Mouse (Mus musculus) cerebellum, adult 2 months (tissue): ENCODE results near the gene Prkag1. TPM values are rescaled to one million over a fixed set of nuclear protein-coding genes. Genes with fewer than 3 reads are reported as not detected.
A peak's percentile ranks its signal among the peaks of the same experiment; 100 is the strongest.

Experiments
- DNase-seq, 2 experiments: peaks; one replicate each; pipeline ENCODE4 v3.0.0; 2021
- H3K27ac ChIP-seq: fragments of 200-500 bp; 2 replicates; pipeline ENCODE4 v1.5.1; 2012; ENCODE audit warnings: low read length, control low read depth, inconsistent platforms; ENCODE audit not compliant: insufficient read depth
- H3K27me3 ChIP-seq: fragments of 200-500 bp; 2 replicates; pipeline ENCODE4 v1.6.1; 2012; ENCODE audit warnings: inconsistent platforms, mild to moderate bottlenecking, low read length, moderate library complexity; ENCODE audit not compliant: control insufficient read depth, insufficient read depth
- H3K4me1 ChIP-seq: fragments of 200-500 bp; 2 replicates; pipeline ENCODE4 v1.6.1; 2011; ENCODE audit warnings: low read length; ENCODE audit not compliant: control insufficient read depth, insufficient read depth
- H3K4me3 ChIP-seq: fragments of 200-500 bp; replicated peaks from 2 replicates; pipeline ENCODE3; 2011; ENCODE audit warnings: mild to moderate bottlenecking, low read depth, low read length, control low read depth; ENCODE audit not compliant: insufficient read depth
- CTCF ChIP-seq: fragments of 200-500 bp; IDR thresholded peaks from 2 replicates; pipeline ENCODE4 v1.5.1; 2011; ENCODE audit warnings: low read depth, mild to moderate bottlenecking, control low read depth, low read length, moderate library complexity, borderline replicate concordance; ENCODE audit not compliant: insufficient read depth
- POLR2A ChIP-seq: fragments of 200-500 bp; IDR thresholded peaks from 2 replicates; pipeline ENCODE4 v1.6.1; 2011; ENCODE audit warnings: low read length, control low read depth, borderline replicate concordance; ENCODE audit not compliant: insufficient read depth
- WGBS: fragments of 180-500 bp; shearing (Covaris S2); methylation state at CpG from one replicate; pipeline ENCODE4 v1.1.7; 2018; 5-methylcytosine and 5-hydroxymethylcytosine counted together
- polyA plus RNA-seq: library from polyadenylated mRNA; depleted of rRNA; stranded (reverse); fragments of >200 nt; gene quantifications from 2 replicates; pipeline ENCODE4 v1.2.3, GENCODE M21; 2012

Prkag1 gene
- polyA plus RNA-seq, 1 experiment: 93.6 TPM

DNA sequence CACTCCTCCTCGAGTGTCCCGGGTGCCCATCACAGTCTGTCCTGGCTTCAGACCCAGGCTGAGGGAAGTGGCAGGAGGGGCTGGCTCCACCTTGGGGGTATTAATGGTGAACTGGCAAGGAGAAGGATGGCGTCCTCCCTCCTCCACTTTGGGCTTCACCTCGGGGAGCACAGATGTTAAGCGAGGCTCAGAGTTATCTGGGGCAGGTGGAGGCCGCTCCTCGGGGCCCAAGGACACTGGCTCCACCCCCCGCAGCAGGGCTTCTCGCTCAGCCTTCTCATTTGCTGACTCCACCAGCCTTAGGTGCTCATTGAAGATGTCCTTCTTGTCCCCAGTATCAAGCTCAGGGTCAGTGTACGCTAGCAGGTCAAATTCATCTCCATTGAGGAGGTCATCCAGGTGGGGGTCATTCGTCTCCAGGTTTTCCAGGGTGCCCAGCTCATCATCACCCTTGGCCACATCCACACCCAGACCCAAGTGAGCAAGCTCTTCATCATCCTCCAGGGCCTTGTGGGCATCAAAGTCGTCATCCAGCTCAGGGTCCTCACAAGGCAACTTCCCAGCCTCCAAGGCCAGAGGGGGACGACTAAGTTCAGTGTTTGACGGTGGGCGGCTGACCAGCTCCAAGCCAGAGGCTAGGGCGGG is 18.8 kb upstream of the Prkag1 start:
- Histone ChIP-seq H3K4me1 (peaks cover 43% of the 10 kb centered on the region), H3K4me3 (no peak overlapping the region), H3K27me3 (no peaks in the 10 kb centered on the region), H3K27ac (no peak overlapping the region)
- WGBS: 71% methylated on average over 16 of the region's 16 CpGs
- no peak for DNase-seq
- TF ChIP-seq CTCF: no peak
- TF ChIP-seq POLR2A: no peak

DNA sequence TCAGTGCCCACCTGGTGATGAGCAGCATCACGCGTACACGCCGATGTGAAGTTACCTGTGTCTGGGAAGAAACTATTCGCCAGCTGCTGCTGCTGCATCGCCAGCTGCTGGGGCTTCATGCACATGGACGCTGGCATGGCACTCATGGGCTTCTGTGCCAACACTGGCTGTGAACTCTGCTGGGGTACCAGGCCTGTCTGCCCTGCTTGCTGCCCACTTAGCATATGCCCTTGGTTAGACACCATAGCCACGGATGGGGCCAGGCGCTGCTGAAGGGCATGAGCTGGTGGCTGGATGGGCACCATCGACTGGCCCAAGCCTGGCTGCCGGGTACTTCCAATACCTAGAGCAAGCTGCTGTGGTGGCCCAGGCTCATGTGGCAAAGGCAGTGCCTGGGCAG is 17.8 kb upstream of the Prkag1 start:
- no peak for TF ChIP-seq POLR2A
- TF ChIP-seq CTCF: no peak
- Histone ChIP-seq H3K4me3 (no peak overlapping the region), H3K27me3 (no peaks in the 10 kb centered on the region), H3K27ac (no peak overlapping the region), H3K4me1 (peaks cover 36% of the 10 kb centered on the region)
- 62% methylated on average over 11 of the region's 11 CpGs for WGBS
- DNase-seq: no peak

DNA sequence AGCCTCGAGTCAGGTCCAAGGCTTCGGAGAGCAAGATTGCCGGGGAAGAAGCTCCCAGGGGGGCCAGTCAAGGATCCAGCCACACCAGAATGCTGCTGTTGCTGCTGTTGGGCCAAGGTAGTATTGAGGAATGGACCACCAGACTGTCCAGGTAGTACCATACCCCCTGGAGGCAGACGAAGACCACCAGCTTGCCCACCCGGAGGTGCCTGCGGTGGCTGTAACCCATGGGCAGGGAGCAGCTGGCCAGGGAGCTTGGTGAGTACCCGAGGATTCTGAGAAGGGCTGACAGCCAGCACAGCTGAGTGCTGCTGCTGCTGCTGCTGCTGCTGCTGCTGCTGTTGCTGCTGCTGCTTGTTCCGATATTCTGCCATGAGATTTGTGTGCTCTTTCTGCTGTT is 14.8 kb upstream of the Prkag1 start:
- Histone ChIP-seq H3K27ac (no peak overlapping the region), H3K4me3 (no peak overlapping the region), H3K4me1 (peaks cover 18% of the 10 kb centered on the region), H3K27me3 (no peaks in the 10 kb centered on the region)
- TF ChIP-seq POLR2A (no peak), CTCF (no peak)
- 80% methylated on average over 7 of the region's 8 CpGs for WGBS
- no peak for DNase-seq

DNA sequence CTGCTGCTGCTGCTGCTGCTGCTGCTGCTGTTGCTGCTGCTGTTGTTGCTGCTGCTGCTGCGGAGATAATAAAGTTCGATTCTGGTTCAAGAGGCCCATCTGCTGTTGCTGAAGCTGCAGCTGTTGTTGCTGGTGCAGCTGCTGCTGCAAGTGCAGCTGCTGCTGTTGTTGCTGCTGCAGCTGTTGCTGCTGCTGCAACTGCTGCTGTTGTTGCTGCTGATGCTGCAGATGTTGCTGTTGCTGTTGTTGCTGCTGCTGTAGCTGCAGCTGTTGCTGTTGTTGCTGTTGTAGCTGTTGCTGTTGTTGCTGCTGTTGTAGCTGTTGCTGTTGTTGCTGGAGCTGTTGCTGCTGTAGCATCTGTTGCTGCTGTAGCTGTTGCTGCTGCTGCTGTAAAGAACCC is 13.8 kb upstream of the Prkag1 start:
- 87% methylated on average over 2 of the region's 2 CpGs for WGBS
- Histone ChIP-seq H3K4me1 (peaks cover 11% of the 10 kb centered on the region), H3K4me3 (no peak overlapping the region), H3K27ac (no peak overlapping the region), H3K27me3 (no peaks in the 10 kb centered on the region)
- no peak for DNase-seq
- TF ChIP-seq CTCF: no peak
- no peak for TF ChIP-seq POLR2A

DNA sequence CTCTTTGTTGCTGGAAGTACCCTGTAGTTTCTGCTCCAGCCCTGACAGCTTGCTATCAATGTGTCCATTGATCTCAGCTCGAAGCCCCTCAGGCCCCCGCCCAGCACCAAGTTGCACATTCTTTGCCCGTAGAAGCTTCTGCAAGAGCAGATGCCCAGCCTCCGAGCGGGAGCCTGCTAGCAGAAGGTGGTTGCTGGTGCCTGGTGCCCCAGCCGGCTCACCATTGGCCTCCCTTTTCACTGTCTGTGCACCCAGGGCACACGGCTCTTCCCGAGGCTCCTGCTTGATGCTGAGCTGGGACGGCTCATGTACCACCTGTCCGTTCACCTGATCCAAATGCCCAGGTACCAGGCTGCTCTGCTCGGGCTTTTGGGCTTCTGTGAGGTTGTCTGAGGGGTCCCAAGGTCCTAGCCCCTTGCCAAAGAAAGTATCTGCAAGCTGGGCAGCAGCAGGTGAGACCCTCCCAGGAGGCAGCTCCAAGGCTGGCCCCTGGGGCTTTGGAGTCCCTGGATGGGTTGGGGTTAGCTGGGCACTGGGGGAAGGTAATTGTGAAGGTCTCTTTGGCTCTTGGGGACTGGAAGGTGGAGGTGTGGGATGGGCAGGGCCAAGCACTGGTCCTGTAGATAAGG is 12.4 kb upstream of the Prkag1 start:
- no peaks in the 10 kb centered on the region for H3K27me3 ChIP-seq
- no peaks in the 10 kb centered on the region; the same call in 1 of the 2 replicates for H3K4me1 ChIP-seq
- peak in 1 of 2 experiments; percentile 11 for DNase-seq
- no peak overlapping the region for H3K27ac ChIP-seq
- 81% methylated on average over 11 of the region's 11 CpGs for WGBS
- no peak overlapping the region for H3K4me3 ChIP-seq
- TF ChIP-seq POLR2A (no peak), CTCF (no peak)

DNA sequence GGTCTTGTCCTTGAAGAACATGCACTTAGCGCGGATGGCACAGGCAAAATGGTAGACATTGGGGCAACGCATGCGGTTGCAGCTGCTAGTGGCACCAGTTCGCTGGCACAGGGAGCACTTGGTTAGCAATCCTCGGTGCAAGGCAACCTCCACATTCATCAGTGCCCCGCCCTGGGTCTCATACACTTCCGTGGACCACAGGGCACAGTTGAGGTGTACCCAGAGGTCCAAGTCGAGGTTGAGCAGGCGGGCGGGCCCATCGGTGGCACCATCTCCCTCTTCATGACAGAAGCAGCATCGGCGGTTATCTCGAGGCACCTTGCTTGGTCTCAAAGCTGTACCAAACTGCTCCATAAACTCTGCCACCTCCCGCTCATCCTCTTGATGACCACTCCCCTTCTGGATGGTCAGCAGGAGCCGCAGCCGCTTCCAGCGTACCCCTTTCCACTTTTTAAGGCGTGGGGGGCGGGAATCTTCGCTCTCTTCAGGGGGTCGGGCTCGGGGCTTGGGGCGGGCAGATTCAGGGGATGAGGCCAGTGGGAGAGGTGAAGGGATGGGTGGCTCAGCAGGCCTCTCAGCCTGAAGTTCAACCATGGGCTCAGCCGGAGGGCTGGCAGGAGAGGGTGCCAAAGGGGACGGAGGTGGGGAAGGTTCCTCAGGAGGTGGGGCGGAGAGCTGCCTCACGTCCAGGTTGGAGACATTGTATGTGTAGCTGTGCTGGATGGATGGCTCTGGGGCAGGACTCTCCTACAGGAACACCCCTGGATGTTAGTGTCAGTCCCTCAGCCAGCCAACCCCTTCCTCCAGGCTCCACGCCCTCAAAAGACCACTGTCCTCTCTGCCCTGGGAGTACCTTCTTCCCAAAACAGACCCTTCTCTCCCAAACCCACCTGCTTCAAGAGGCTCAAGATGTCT is 8.6 kb upstream of the Prkag1 start:
- Histone ChIP-seq H3K4me1 (no peaks in the 10 kb centered on the region), H3K4me3 (no peak overlapping the region), H3K27me3 (no peaks in the 10 kb centered on the region), H3K27ac (no peak overlapping the region)
- DNase-seq: peak in 1 of 2 experiments; percentile 14
- 90% methylated on average over 30 of the region's 30 CpGs for WGBS
- no peak for TF ChIP-seq POLR2A
- no peak for TF ChIP-seq CTCF

DNA sequence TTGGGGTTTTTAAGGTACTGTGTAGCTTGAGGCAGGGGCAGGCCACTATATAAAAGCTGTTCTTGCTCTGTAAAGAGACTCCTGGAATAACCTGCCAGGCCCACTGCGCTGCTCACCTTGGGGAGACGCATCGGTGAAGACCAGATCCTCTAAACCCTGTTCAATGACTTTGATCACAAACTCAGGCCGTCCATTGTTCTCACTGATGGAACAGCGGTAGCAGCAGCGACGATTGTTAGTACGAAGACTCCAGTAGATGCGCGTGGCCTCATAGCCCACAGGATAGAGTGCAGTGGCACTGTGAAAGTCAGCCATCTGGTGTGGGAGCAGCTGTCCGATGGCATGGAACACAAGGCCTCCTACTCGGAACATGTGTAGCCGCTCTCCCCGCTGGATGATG is 7.8 kb upstream of the Prkag1 start:
- TF ChIP-seq POLR2A (no peak), CTCF (no peak)
- no peak for DNase-seq

More for the DNA sequence above, 7.8 kb upstream of the Prkag1 start:
- Histone ChIP-seq H3K27ac (no peak overlapping the region), H3K4me1 (no peaks in the 10 kb centered on the region), H3K27me3 (no peaks in the 10 kb centered on the region), H3K4me3 (no peak overlapping the region)
- WGBS: 70% methylated on average over 14 of the region's 14 CpGs
